Mouse (Mus musculus): ENCODE measurements around the gene Tmem138. TPM values are rescaled to one million over a fixed set of nuclear protein-coding genes. Genes with fewer than 3 reads are reported as not detected.

Tmem138 gene
- total and polyA plus RNA-seq, 3 experiments: 11.9 to 25.2 TPM; not detected in 1

DNA sequence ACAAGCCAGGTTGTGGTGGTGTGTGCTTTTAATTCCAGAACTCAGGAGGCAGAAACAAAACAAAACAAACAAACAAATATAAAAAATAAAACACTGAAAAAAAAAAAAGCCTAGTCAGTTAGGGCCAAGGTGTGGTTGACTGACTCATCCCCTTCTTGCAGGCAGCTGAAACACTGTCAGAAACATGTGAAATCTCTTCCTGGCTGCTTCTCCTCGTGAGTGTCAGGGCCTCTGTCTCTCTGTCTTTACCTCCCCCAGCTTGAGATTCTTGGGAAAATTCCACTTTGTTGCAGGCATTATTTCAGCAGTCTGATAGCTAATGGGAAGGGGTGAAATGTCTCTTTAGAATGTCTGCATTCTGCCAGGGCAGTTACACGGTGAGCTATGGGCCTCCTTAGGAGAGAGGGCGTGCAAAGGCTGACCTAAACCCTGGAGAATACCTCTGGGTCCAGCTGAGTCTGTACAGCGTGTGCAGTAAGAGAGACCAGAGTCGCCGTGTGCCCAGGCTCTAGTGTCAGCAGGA, 25.1 kb upstream of the Tmem138 start (continued):
- no peak for TF ChIP-seq MAFK (IDR thresholded peaks at IDR 0.05; ENCODE audit: borderline replicate concordance, low read depth, low read length)

DNA sequence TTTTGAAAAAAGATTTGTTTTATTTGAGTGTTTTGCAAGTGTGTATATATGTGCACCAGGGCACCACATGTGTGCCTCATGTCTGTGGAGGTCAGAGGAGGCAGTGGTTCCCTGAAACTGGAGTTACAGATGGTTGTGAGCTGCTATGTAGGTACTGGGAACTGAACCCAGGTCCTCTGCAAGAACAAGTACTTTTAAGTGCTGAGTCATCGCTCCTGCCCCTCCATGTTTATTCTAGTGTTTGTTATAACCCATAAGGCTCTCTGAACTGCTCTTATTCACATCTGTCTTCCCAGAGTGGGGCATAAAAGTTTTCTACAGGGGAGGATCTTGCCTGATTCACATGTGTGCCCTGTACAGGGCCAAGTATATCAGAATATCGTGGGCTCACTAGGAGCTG, 22.5 kb upstream of the Tmem138 start:
- Histone ChIP-seq H3K79me2 (ENCODE audit: control insufficient read depth, insufficient read depth, low read length, poor library complexity) (no peaks in the 10 kb centered on the region; the same call in 1 of the 2 replicates), H3K27me3 (ENCODE audit: control insufficient read depth in 1 of 2, insufficient read depth in 2 of 2, low read length in 2 of 2) (no peaks in the 10 kb centered on the region), H3K27ac (ENCODE audit: control insufficient read depth, low read depth, low read length) (no peak overlapping the region), H3K9me3 (replicated peaks; ENCODE audit: insufficient read depth, low read length) (no peaks in the 10 kb centered on the region), H3K4me1 (ENCODE audit: control insufficient read depth in 1 of 2, insufficient read depth in 2 of 2, low read length in 2 of 2) (peaks cover 8 to 12% of the 10 kb centered on the region in 2 experiments), H3K36me3 (ENCODE audit: control insufficient read depth in 1 of 2, insufficient read depth in 2 of 2, low read length in 2 of 2) (peaks cover 0 to 10% of the 10 kb centered on the region in 2 experiments; a peak in 2 of 4 replicates), H3K9ac (ENCODE audit: control insufficient read depth, low read depth, low read length, poor library complexity, severe bottlenecking) (no peak overlapping the region), H3K4me3 (ENCODE audit: control insufficient read depth in 1 of 2, insufficient read depth in 1 of 2, low read depth in 2 of 2, low read length in 2 of 2) (no peak overlapping the region)
- no peak for DNase-seq (ENCODE audit: low read depth, low spot score)
- TF ChIP-seq MEF2A (IDR thresholded peaks at IDR 0.05; ENCODE audit: extremely low read depth, insufficient replicate concordance, low read depth, low read length, poor library complexity, severe bottlenecking) (no peak), MAFK (IDR thresholded peaks at IDR 0.05; ENCODE audit: borderline replicate concordance, low read depth, low read length) (peak; percentile 64; the same call in 1 of the 2 replicates)

DNA sequence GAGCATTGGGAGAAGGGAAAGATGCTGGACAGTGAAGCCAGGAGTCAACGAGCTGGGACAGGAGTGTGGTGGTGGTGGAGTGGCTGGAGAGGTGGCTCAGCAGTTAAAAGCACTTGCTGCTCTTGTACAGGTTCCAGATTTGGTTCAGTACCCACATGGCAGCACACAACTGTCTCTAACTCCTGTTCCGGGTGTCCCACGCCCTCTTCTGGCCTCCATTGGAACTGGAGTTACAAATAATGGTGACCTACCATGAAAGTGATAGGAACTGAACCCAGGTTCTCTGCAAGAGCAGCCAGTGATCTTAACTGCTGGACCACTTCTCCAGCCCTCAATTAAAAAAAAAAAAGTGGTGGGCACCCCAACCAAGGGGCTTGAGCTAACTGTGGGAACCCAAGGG, 21.0 kb upstream of the Tmem138 start:
- H3K4me1 ChIP-seq (ENCODE audit: control insufficient read depth in 1 of 2, insufficient read depth in 2 of 2, low read length in 2 of 2): peaks cover 3 to 5% of the 10 kb centered on the region in 2 experiments
- no peaks in the 10 kb centered on the region for H3K9me3 ChIP-seq (replicated peaks; ENCODE audit: insufficient read depth, low read length)
- no peak overlapping the region for H3K9ac ChIP-seq (ENCODE audit: control insufficient read depth, low read depth, low read length, poor library complexity, severe bottlenecking)
- peaks cover 0 to 4% of the 10 kb centered on the region in 2 experiments; a peak in 2 of 4 replicates for H3K36me3 ChIP-seq (ENCODE audit: control insufficient read depth in 1 of 2, insufficient read depth in 2 of 2, low read length in 2 of 2)
- TF ChIP-seq POLR2AphosphoS2 (IDR thresholded peaks at IDR 0.05; ENCODE audit: low read length): no peak
- TF ChIP-seq ZC3H11A (IDR thresholded peaks at IDR 0.05; ENCODE audit: low read depth, low read length): peak; percentile 14; the same call in 1 of the 2 replicates
- TF ChIP-seq MYC (IDR thresholded peaks at IDR 0.05; ENCODE audit: low read depth, low read length): peak; percentile 72
- TF ChIP-seq RAD21 (IDR thresholded peaks at IDR 0.05; ENCODE audit: low read depth, low read length): peak; percentile 55
- TF ChIP-seq UBTF (IDR thresholded peaks at IDR 0.05; ENCODE audit: borderline replicate concordance, insufficient read depth, low read depth, low read length): no peak
- peak; percentile 50 to 67 (median 60) for TF ChIP-seq CTCF (IDR thresholded peaks at IDR 0.05 in 2 of 3, conservative IDR thresholded peaks at IDR 0.05 in 1 of 3; ENCODE audit: control insufficient read depth in 1 of 3, insufficient read depth in 1 of 3, low read depth in 2 of 3, low read length in 3 of 3, poor library complexity in 1 of 3, severe bottlenecking in 1 of 3)
- no peak for TF ChIP-seq ELF1 (IDR thresholded peaks at IDR 0.05; ENCODE audit: low read depth, low read length)
- no peak for TF ChIP-seq POLR2AphosphoS5 (IDR thresholded peaks at IDR 0.05; ENCODE audit: borderline replicate concordance, low read depth, low read length)
- TF ChIP-seq E2F4 (IDR thresholded peaks at IDR 0.05; ENCODE audit: borderline replicate concordance, low read depth, low read length): no peak
- no peak for TF ChIP-seq TCF12 (IDR thresholded peaks at IDR 0.05; ENCODE audit: low read depth, low read length)
- no peak for TF ChIP-seq MXI1 (IDR thresholded peaks at IDR 0.05; ENCODE audit: low read depth, low read length)
- TF ChIP-seq MAFK (IDR thresholded peaks at IDR 0.05; ENCODE audit: borderline replicate concordance, low read depth, low read length): no peak
- no peak for TF ChIP-seq TAL1 (IDR thresholded peaks at IDR 0.05; ENCODE audit: low read length)
- TF ChIP-seq POLR2A (IDR thresholded peaks at IDR 0.05; ENCODE audit: control insufficient read depth in 1 of 2, insufficient read depth in 1 of 2, low read depth in 1 of 2, low read length in 2 of 2, poor library complexity in 1 of 2): no peak
- no peak for TF ChIP-seq ZNF384 (IDR thresholded peaks at IDR 0.05; ENCODE audit: low read depth, low read length)
- TF ChIP-seq SMC3 (IDR thresholded peaks at IDR 0.05; ENCODE audit: low read depth, low read length): peak; percentile 64
- no peak overlapping the region for H3K27ac ChIP-seq (ENCODE audit: control insufficient read depth, low read depth, low read length)
- no peaks in the 10 kb centered on the region for H3K27me3 ChIP-seq (ENCODE audit: control insufficient read depth in 1 of 2, insufficient read depth in 2 of 2, low read length in 2 of 2)
- no peak overlapping the region for H3K4me3 ChIP-seq (ENCODE audit: control insufficient read depth in 1 of 2, insufficient read depth in 1 of 2, low read depth in 2 of 2, low read length in 2 of 2)
- H3K79me2 ChIP-seq (ENCODE audit: control insufficient read depth, insufficient read depth, low read length, poor library complexity): no peaks in the 10 kb centered on the region
- peak; percentile 72 for DNase-seq (ENCODE audit: low read depth, low spot score)
